Mouse (Mus musculus) cerebellum, adult 9-10 months (tissue): ENCODE measurements at regions not wholly inside any gene's neighbourhood (a gene's known extent, or its start where the extent isn't known, plus 50 kb on each side); places are given as distances from the start of the nearest gene placed in this dataset.

Experiments
- DNase-seq: peaks from one replicate; pipeline ENCODE4 v3.0.0; 2022

GRCm38 (mm10) chr1:76955031-76955430 is 559.9 kb downstream of the Epha4 start:
- DNase-seq = no peak

GRCm38 (mm10) chr1:76957411-76957810 is 557.5 kb downstream of the Epha4 start:
- DNase-seq = no peak

- DNase-seq = no peak
Observed at GRCm38 (mm10) chr1:76958706-76959105, 556.2 kb downstream of the Epha4 start.

DNA sequence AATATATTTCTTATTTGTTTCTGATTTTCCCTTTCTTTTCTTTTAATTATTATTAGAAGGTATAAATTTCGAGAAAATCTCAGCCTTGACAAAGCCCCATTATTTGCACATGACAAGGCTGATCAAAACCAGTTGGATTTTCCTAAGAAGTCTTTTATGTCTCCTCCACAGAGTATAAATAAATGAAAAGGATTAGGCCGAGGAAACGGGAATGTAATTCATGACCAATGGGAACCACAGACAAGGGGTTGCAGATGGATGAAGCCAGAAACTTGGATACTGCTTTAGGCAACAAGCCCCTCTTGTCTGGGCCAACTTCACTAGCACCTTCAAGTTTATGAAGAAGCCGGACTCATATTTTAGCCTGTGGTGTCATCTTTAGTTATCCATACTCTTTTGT is 542.4 kb downstream of the Epha4 start:
- no peak for DNase-seq

DNA sequence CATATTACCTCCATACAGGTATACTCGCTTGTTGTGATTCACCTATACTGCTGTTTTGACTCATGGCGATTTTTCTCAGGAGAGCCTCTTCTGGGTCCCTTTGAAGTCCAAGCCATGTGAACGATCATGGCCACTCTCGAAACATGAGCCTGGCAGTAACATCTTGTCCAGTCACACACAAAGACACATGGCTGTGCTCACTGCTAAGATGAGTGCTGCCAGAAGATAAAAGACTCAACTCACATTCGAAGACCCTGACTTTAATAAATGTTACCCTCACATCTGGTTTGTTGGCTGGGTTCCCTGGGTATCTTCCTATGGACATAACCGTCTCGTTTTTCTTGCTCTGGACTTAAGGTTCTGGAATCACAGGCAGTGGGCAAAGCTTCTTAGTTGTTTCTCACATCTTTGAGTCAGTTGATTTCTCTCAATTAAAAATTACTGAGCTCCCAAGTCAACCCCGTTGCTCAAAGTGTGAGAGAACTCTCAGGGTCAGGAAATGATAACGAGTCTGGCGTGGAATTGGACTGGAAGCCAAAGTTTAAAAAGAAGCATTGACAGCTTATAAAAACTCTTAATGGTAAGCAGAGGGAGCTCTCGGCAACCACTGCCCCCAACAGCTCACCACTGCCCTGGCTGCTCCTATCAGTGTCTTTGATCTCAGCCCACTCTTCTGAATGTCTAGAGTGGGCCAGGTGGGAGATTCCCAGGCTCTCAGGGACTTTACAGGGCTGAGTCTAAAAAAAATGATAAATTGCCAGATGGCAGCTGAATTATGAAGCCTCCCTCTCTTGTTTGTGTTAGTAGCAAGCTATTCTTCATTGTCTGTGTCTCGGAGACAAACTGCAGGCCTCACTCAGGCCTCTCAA is 539.6 kb downstream of the Epha4 start:
- DNase-seq = no peak

GRCm38 (mm10) chr1:76980498-76981152 is 534.3 kb downstream of the Epha4 start:
- no peak for DNase-seq

GRCm38 (mm10) chr1:76993776-76994175 is 521.1 kb downstream of the Epha4 start:
- DNase-seq = no peak

- DNase-seq = no peak
Observed at GRCm38 (mm10) chr1:77008001-77008400, 506.9 kb downstream of the Epha4 start.

GRCm38 (mm10) chr1:77010608-77011214 is 504.2 kb downstream of the Epha4 start:
- DNase-seq = peak; percentile 29

DNA sequence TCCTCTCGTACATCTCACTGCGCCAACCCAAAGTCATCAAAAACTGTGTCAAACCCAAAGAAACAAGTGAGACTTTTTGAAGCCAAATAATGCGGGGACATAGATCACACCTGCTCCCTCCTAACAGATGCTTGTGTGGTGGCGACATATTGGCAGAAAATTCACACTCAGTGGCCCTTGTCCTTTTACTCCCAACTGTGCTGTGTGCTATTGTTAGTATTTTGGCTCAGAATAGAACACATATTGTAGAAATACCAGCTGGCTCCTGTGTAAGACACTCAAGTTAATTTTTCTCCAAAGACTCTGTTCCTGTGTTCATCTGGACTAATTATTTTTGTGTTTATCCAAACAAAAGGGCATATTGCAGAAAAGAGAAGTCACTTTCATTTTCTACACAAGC is 487.2 kb downstream of the Epha4 start:
- peak; percentile 89 for DNase-seq

DNA sequence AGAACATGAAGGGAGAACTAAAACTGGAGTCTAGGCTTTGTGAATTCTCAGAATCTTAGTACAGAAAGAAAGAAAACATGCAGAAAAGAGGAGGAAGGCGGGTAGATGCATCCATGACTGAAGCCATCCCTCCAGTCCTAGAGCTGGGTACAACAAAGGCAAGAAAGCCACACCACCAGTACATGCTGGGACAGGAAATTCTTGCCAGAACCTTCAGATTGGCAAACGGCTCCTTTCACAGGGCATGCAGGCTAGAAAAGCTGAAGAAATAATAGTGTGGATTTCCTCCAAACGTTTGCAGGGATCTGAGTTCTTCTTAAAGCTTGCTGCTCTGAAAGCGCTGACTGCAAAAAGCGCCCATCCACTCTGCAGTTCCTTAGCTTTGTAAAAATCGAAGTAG is 486.7 kb downstream of the Epha4 start:
- peak; percentile 44 for DNase-seq

- DNase-seq = peak; percentile 51
Observed at GRCm38 (mm10) chr1:77029091-77029490, 485.8 kb downstream of the Epha4 start.

GRCm38 (mm10) chr1:77043749-77044564 is 470.9 kb downstream of the Epha4 start:
- peak; percentile 87 for DNase-seq

- DNase-seq = no peak
Observed at GRCm38 (mm10) chr1:77048720-77049406, 466.0 kb downstream of the Epha4 start.

DNA sequence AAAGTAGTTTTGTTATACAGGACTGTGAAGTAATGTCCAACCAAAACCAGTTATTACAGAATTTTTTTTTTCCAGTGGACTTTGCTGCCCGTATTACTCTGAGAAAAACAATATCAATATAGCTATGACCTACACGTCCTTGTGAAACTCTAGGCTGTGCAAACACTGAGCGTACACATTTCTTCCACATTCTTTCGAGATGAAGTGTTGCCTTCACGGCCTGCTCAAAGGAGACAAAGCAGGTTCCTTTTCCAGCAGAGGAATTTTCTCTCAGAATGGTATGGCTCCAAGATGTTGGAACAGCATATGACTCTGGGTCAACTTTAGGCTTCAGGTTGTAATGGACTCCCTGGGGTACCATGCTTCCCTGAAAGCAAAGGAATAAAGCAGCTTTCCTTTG is 463.6 kb downstream of the Epha4 start:
- no peak for DNase-seq

GRCm38 (mm10) chr1:77053837-77054540 is 460.9 kb downstream of the Epha4 start:
- DNase-seq = peak; percentile 92

- DNase-seq = no peak
Observed at GRCm38 (mm10) chr1:77062468-77062867, 452.4 kb downstream of the Epha4 start.

GRCm38 (mm10) chr1:77073071-77073470 is 441.8 kb downstream of the Epha4 start:
- no peak for DNase-seq

DNA sequence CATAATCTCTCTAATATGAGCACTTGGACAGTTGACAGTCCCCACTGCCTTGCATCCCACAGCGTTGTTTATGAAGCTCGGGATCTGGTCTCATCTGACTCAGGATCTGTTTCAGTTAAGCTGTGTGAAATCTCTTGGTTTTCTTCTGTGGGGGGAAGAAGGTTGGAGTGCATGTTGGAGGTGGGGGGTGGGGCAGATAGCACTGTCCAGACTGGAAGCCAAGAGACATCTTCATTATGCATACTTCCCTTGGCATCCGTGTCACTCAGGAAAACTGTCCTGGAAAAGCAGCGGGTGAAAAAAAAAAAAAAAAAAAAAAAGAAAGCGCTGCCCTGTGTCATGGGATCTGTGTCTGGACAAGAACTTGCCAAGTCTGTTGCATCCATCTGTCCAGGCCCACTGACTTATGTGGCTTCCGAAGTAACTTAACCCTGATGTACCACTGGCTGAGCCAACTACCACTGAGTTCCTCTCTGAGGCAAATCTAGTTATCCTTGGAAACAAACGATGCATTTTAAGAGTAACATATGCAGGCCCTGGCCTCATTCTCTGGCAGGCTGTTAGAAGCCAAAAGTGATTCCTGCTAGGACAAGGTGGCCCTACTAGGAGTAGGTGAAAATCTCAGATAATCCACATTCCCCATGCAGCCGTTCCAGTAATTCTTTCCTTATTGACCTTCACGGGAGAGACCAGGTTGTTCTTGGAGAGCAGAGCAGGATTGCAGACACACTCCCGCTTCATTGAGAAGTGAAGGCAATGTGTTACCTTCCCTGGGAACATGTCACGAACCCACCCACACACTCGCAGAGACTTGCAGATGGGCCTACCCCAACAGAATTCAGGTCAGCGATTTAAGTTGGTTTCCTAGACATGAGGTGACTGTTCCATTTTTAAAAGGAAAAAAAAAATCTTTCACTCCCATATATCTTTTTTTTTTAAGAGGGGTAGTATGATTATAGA is 439.7 kb downstream of the Epha4 start:
- DNase-seq = peak; percentile 90

DNA sequence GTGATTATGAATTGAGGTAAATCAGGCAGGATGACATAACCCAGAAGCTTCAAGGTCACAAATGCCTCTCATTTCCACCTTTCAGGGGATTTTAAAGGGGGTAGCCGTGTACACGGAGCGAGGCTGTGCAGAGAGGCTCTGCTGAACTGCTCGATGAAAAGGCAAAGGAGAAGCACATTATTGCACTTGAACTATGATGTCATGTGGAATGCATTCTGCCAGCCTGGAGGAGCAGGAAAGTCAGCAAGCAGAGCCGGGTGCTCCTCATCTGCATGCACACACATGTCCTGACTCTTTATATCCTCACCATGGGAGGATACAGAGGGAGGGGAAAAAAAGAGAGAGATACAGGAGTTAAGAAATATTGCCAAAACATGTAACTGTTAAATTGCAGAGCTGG is 434.1 kb downstream of the Epha4 start:
- DNase-seq = no peak
